In genomic region chr13:56134031-56134430, GRCm38 (mm10) we compare ENCODE assay signal across 8 mouse cellular contexts. TPM values are rescaled to one million over a fixed set of nuclear protein-coding genes. Genes with fewer than 3 reads are reported as not detected.
DNase-seq lines count a peak whose midpoint lies in the region; ATAC-seq and TF ChIP-seq lines count a peak whose summit lies in the region.

No protein-coding gene starts in this region.

- 59% methylated on average over 5 of the region's 5 CpGs for WGBS in heart, embryonic 13.5 days
- 60% methylated on average over 5 of the region's 5 CpGs for WGBS in heart, postnatal 0 days

- intact Hi-C loops in heart, postnatal 36 days (cut with DNase I) = no loop called here

- TF ChIP-seq CTCF in E14TG2a.4 (conservative IDR thresholded peaks at IDR 0.05; ENCODE audit: low read length) = no peak
- no peak for TF ChIP-seq CTCF in heart, postnatal 0 days (IDR thresholded peaks at IDR 0.05; ENCODE audit: low read depth)

- no peaks in the 10 kb centered on the region for H3K9me3 ChIP-seq in heart, embryonic 13.5 days
- no peaks in the 10 kb centered on the region for H3K9me3 ChIP-seq in E14TG2a.4 (ENCODE audit: low read length)
- H3K9me3 ChIP-seq in heart, postnatal 0 days (replicated peaks; ENCODE audit: control insufficient read depth, low read length) = no peaks in the 10 kb centered on the region
- no peaks in the 10 kb centered on the region for H3K9me3 ChIP-seq in megakaryocyte, embryonic 14.5 days

- DNase-seq in heart, postnatal 36 days = no peak
- no peak for DNase-seq in heart, postnatal 0 days (ENCODE audit: low spot score)
- no peak for DNase-seq in left cerebral cortex, adult 8-10 months (ENCODE audit: low spot score in 2 of 2)
- DNase-seq in testis, postnatal 10 days (ENCODE audit: low spot score) = no peak
- DNase-seq in right cerebral cortex, postnatal 10 days (ENCODE audit: low spot score in 2 of 2) = no peak

- peak overlapping the region; percentile 99 for H3K4me3 ChIP-seq in heart, embryonic 13.5 days
- H3K4me3 ChIP-seq in E14TG2a.4 (replicated peaks; ENCODE audit: low read length) = peak overlapping the region; percentile 92
- peak overlapping the region; percentile 97 for H3K4me3 ChIP-seq in heart, postnatal 0 days (ENCODE audit: low read depth, low read length)
- H3K4me3 ChIP-seq in megakaryocyte, embryonic 14.5 days (replicated peaks) = peak overlapping the region; percentile 97

- no peak for ATAC-seq in heart, embryonic 13.5 days (ENCODE audit: extremely low read depth, insufficient number of reproducible peaks, low FRiP score, low TSS enrichment)
- ATAC-seq in heart, postnatal 0 days (ENCODE audit: insufficient read depth, low read depth) = no peak

- peak overlapping the region; percentile 99 for H3K9ac ChIP-seq in heart, embryonic 13.5 days
- H3K9ac ChIP-seq in heart, postnatal 0 days (replicated peaks; ENCODE audit: low read depth, low read length) = peak overlapping the region; percentile 98

- peak overlapping the region; percentile 92 for H3K4me2 ChIP-seq in heart, embryonic 13.5 days
- H3K4me2 ChIP-seq in heart, postnatal 0 days (ENCODE audit: low read depth, low read length) = peak overlapping the region; percentile 90

- peaks cover 13% of the 10 kb centered on the region; the same call in 1 of the 2 replicates for H3K36me3 ChIP-seq in heart, embryonic 13.5 days
- H3K36me3 ChIP-seq in E14TG2a.4 (ENCODE audit: insufficient read depth, low read length) = peaks cover 39% of the 10 kb centered on the region
- no peaks in the 10 kb centered on the region for H3K36me3 ChIP-seq in heart, postnatal 0 days (replicated peaks; ENCODE audit: control insufficient read depth, insufficient read depth, low read length)
- H3K36me3 ChIP-seq in megakaryocyte, embryonic 14.5 days (replicated peaks; ENCODE audit: low read length) = peaks cover 23% of the 10 kb centered on the region

- TF ChIP-seq EP300 in heart, postnatal 0 days (IDR thresholded peaks at IDR 0.05; ENCODE audit: low read depth) = no peak

- no peak overlapping the region for H3K27ac ChIP-seq in heart, embryonic 13.5 days (replicated peaks)
- no peak overlapping the region for H3K27ac ChIP-seq in heart, postnatal 0 days (ENCODE audit: low read depth)

- H3K4me1 ChIP-seq in heart, embryonic 13.5 days = peaks cover 48% of the 10 kb centered on the region
- H3K4me1 ChIP-seq in E14TG2a.4 (replicated peaks; ENCODE audit: low read depth, low read length) = peaks cover 79% of the 10 kb centered on the region
- peaks cover 25% of the 10 kb centered on the region for H3K4me1 ChIP-seq in heart, postnatal 0 days (ENCODE audit: control insufficient read depth, insufficient read depth)
- peaks cover 59% of the 10 kb centered on the region for H3K4me1 ChIP-seq in megakaryocyte, embryonic 14.5 days

- H3K27me3 ChIP-seq in heart, embryonic 13.5 days (replicated peaks) = no peaks in the 10 kb centered on the region; the same call in 1 of the 2 replicates
- peaks cover 26% of the 10 kb centered on the region for H3K27me3 ChIP-seq in E14TG2a.4 (ENCODE audit: insufficient read depth, low read length)
- H3K27me3 ChIP-seq in heart, postnatal 0 days (ENCODE audit: control insufficient read depth, insufficient read depth, low read length) = no peaks in the 10 kb centered on the region
- H3K27me3 ChIP-seq in megakaryocyte, embryonic 14.5 days (replicated peaks) = no peaks in the 10 kb centered on the region

RNA-seq across cellular contexts. Expression of gene H2afy, which starts 2.1 kb away (rescaled TPM):
- 112 and 124 TPM in 2 replicates for polyA plus RNA-seq in heart, embryonic 13.5 days (2015; fragmentation: Nextera tagmentation; extraction: Ambion mirVana)
- 10 to 100 TPM; 45.2 to 50.3 TPM for total RNA-seq in heart, postnatal 36 days (2021)
- total RNA-seq in heart, postnatal 0 days (2014; rRNA removed; ENCODE audit: low replicate concordance) = 45.0 and 93.1 TPM in 2 replicates
- polyA plus RNA-seq in heart, postnatal 0 days (2015; fragmentation: Nextera tagmentation; extraction: Ambion mirVana) = 61.7 and 62.0 TPM in 2 replicates
- 149 and 331 TPM in 2 replicates for polyA plus RNA-seq in megakaryocyte, embryonic 14.5 days (2012; ENCODE audit: insufficient read depth, low replicate concordance)
- total RNA-seq in left cerebral cortex, adult 8-10 months (2022) = 100 to 1,000 TPM in 3 of 4 experiments, 10 to 100 TPM in 1; 93.1 to 120 (median 103) TPM

RNA-seq across cellular contexts. Expression of gene Tifab, which starts 44.7 kb away (rescaled TPM):
- 1.1 and 1.7 TPM in 2 replicates for polyA plus RNA-seq in heart, embryonic 13.5 days (2015; fragmentation: Nextera tagmentation; extraction: Ambion mirVana)
- total RNA-seq in heart, postnatal 36 days (2021) = 1 to 10 TPM; 1.3 to 1.7 TPM
- total RNA-seq in heart, postnatal 0 days (2014; rRNA removed; ENCODE audit: low replicate concordance) = not detected in 2 replicates
- 0.71 and 0.88 TPM in 2 replicates for polyA plus RNA-seq in heart, postnatal 0 days (2015; fragmentation: Nextera tagmentation; extraction: Ambion mirVana)
- polyA plus RNA-seq in megakaryocyte, embryonic 14.5 days (2012; ENCODE audit: insufficient read depth, low replicate concordance) = 3.1 and 6.6 TPM in 2 replicates
- total RNA-seq in left cerebral cortex, adult 8-10 months (2022) = 1 to 10 TPM; 2.1 to 4.6 (median 3.0) TPM
